Mouse (Mus musculus): Measurements from ENCODE around the gene Klf15.

GRCm38 (mm10) chr6:90499509-90499908 lies 37.1 kb downstream of the Klf15 start:
- TF ChIP-seq CTCF (IDR thresholded peaks at IDR 0.05; ENCODE audit: low read depth) (no peak), EP300 (IDR thresholded peaks at IDR 0.05; ENCODE audit: low read depth) (no peak)

Measured in liver, embryonic 14.5 days (tissue).